Mouse (Mus musculus) CH12.LX (cell line): ENCODE results near the gene Zbtb7a. TPM values are rescaled to one million over a fixed set of nuclear protein-coding genes. Genes with fewer than 3 reads are reported as not detected.

Source experiments
- DNase-seq: peaks from one replicate; pipeline ENCODE4 v3.0.0-alpha.2; 2013; ENCODE audit errors: extremely low read depth
- H3K27ac ChIP-seq: 2 replicates; pipeline ENCODE4 v1.5.1; 2012; ENCODE audit warnings: low read depth, mild to moderate bottlenecking, control low read depth, moderate library complexity; ENCODE audit not compliant: insufficient read depth
- H3K27me3 ChIP-seq: replicated peaks from 2 replicates; pipeline ENCODE3; 2012; ENCODE audit warnings: inconsistent platforms
- H3K36me3 ChIP-seq, 2 experiments: replicated peaks in 1 of 2; 2 replicates each; pipeline versions ENCODE3 to v1.6.1; 2012; ENCODE audit warnings: inconsistent platforms in 1 of 2, low read length in 1 of 2, mild to moderate bottlenecking in 1 of 2, mixed read lengths in 1 of 2, moderate library complexity in 1 of 2; ENCODE audit not compliant: control insufficient read depth in 1 of 2, insufficient read depth in 1 of 2
- H3K4me1 ChIP-seq, 2 experiments: 2 replicates each; pipeline ENCODE4 v1.6.1; 2012; ENCODE audit warnings: inconsistent platforms in 1 of 2, moderate library complexity in 1 of 2; ENCODE audit not compliant: insufficient read depth in 2 of 2, control insufficient read depth in 1 of 2
- H3K4me2 ChIP-seq: 2 replicates; pipeline ENCODE4 v1.6.1; 2012; ENCODE audit warnings: low read depth, mild to moderate bottlenecking, control low read depth; ENCODE audit not compliant: poor library complexity, insufficient read depth, severe bottlenecking
- H3K4me3 ChIP-seq, 3 experiments: fragments of 150-350 bp in 1 of 3; sonication (generic) in 1 of 3; replicated peaks in 1 of 3; 2 replicates each; pipeline versions ENCODE3 to v1.5.1; 2011 to 2012; ENCODE audit warnings: low read depth in 2 of 3, low read length in 2 of 3, mild to moderate bottlenecking in 2 of 3, moderate library complexity in 2 of 3, control low read depth in 1 of 3, improper control_type of control experiment in 1 of 3, inconsistent platforms in 1 of 3, mixed read lengths in 1 of 3; ENCODE audit not compliant: poor library complexity in 1 of 3
- H3K79me2 ChIP-seq: replicated peaks from 2 replicates; pipeline ENCODE4 v1.6.1; 2012; ENCODE audit warnings: mild to moderate bottlenecking, moderate library complexity; ENCODE audit not compliant: control insufficient read depth, poor library complexity, insufficient read depth, severe bottlenecking; ENCODE audit errors: extremely low read depth
- H3K9ac ChIP-seq: 2 replicates; pipeline ENCODE4 v1.6.1; 2012; ENCODE audit warnings: low read depth, mild to moderate bottlenecking, control low read depth, moderate library complexity; ENCODE audit not compliant: insufficient read depth
- H3K9me3 ChIP-seq: replicated peaks from 2 replicates; pipeline ENCODE3; 2012; ENCODE audit warnings: low read length, inconsistent platforms, mixed read lengths
- CHD1 ChIP-seq: IDR thresholded peaks from 2 replicates; pipeline ENCODE4 v1.6.1; 2012; ENCODE audit warnings: low read depth, low read length, improper control_type of control experiment, inconsistent platforms
- CHD2 ChIP-seq: IDR thresholded peaks from 2 replicates; pipeline ENCODE4 v1.6.1; 2011; ENCODE audit warnings: low read length, improper control_type of control experiment
- ELF1 ChIP-seq: IDR thresholded peaks from 2 replicates; pipeline ENCODE4 v1.6.1; 2014; ENCODE audit warnings: low read depth, mild to moderate bottlenecking, inconsistent platforms, low read length, improper control_type of control experiment
- EP300 ChIP-seq: IDR thresholded peaks from 2 replicates; pipeline ENCODE4 v1.6.1; 2011; ENCODE audit warnings: low read length, improper control_type of control experiment
- GABPA ChIP-seq: IDR thresholded peaks from 2 replicates; pipeline ENCODE4 v1.6.1; 2012; ENCODE audit warnings: low read depth, low read length, improper control_type of control experiment, inconsistent platforms; ENCODE audit not compliant: insufficient replicate concordance
- HCFC1 ChIP-seq: IDR thresholded peaks from 2 replicates; pipeline ENCODE4 v1.6.1; 2012; ENCODE audit warnings: low read depth, mild to moderate bottlenecking, inconsistent platforms, low read length, improper control_type of control experiment
- IRF4 ChIP-seq: IDR thresholded peaks from 2 replicates; pipeline ENCODE4 v1.6.1; 2014; ENCODE audit warnings: low read depth, mild to moderate bottlenecking, inconsistent platforms, low read length, improper control_type of control experiment
- JUND ChIP-seq: conservative IDR thresholded peaks from 2 replicates; pipeline ENCODE4 v1.6.1; 2011; ENCODE audit warnings: low read depth, low read length, improper control_type of control experiment
- KAT2A ChIP-seq: IDR thresholded peaks from 2 replicates; pipeline ENCODE4 v1.6.1; 2012; ENCODE audit warnings: low read length, improper control_type of control experiment, inconsistent platforms; ENCODE audit not compliant: insufficient replicate concordance
- MAFK ChIP-seq: IDR thresholded peaks from 2 replicates; pipeline ENCODE4 v1.6.1; 2011; ENCODE audit warnings: low read length, improper control_type of control experiment; ENCODE audit not compliant: insufficient replicate concordance
- MEF2A ChIP-seq: IDR thresholded peaks from 2 replicates; pipeline ENCODE4 v1.6.1; 2014; ENCODE audit warnings: low read depth, mild to moderate bottlenecking, inconsistent platforms, low read length, improper control_type of control experiment, borderline replicate concordance
- MYC ChIP-seq: IDR thresholded peaks from 2 replicates; pipeline ENCODE4 v1.6.1; 2011; ENCODE audit warnings: low read depth, mild to moderate bottlenecking, improper control_type of control experiment, low read length
- NELFE ChIP-seq: IDR thresholded peaks from 2 replicates; pipeline ENCODE4 v1.6.1; 2011; ENCODE audit warnings: low read depth, low read length, improper control_type of control experiment
- PAX5 ChIP-seq: IDR thresholded peaks from 2 replicates; pipeline ENCODE4 v1.6.1; 2012; ENCODE audit warnings: low read length, inconsistent platforms, mixed read lengths
- POLR2A ChIP-seq: IDR thresholded peaks from 2 replicates; pipeline ENCODE4 v1.6.1; 2011; ENCODE audit warnings: low read depth, mild to moderate bottlenecking, improper control_type of control experiment, low read length
- UBTF ChIP-seq: IDR thresholded peaks from 2 replicates; pipeline ENCODE4 v1.6.1; 2012; ENCODE audit warnings: low read depth, mild to moderate bottlenecking, inconsistent platforms, low read length, improper control_type of control experiment, moderate library complexity
- USF1 ChIP-seq: IDR thresholded peaks from 2 replicates; pipeline ENCODE4 v1.6.1; 2014; ENCODE audit warnings: low read depth, mild to moderate bottlenecking, inconsistent platforms, low read length, improper control_type of control experiment
- USF2 ChIP-seq: conservative IDR thresholded peaks from 2 replicates; pipeline ENCODE4 v1.6.1; 2011; ENCODE audit warnings: low read depth, low read length, improper control_type of control experiment
- ZC3H11A ChIP-seq: IDR thresholded peaks from 2 replicates; pipeline ENCODE4 v1.6.1; 2012; ENCODE audit warnings: low read depth, mild to moderate bottlenecking, inconsistent platforms, low read length, improper control_type of control experiment
- ZKSCAN1 ChIP-seq: IDR thresholded peaks from 2 replicates; pipeline ENCODE4 v1.6.1; 2012; ENCODE audit warnings: low read depth, inconsistent platforms, low read length, improper control_type of control experiment, borderline replicate concordance
- ZMIZ1 ChIP-seq: IDR thresholded peaks from 2 replicates; pipeline ENCODE4 v1.6.1; 2012; ENCODE audit warnings: low read depth, mild to moderate bottlenecking, inconsistent platforms, low read length, improper control_type of control experiment
- dilution Hi-C: fragments of 300-500 bp; cut with MboI; formaldehyde crosslinking; loops from 2 replicates; pipeline ENCODE4 v1.14.3; 2020; ENCODE audit warnings: low sequenced_read_pairs; ENCODE audit not compliant: extremely low pct_unique_long_range_greater_than_20kb, extremely low pct_ligation_motif_present
- in situ Hi-C: fragments of 300-500 bp; cut with MboI; formaldehyde crosslinking; loops from 3 replicates; pipeline ENCODE4 v1.14.3; 2019; ENCODE audit warnings: low sequenced_read_pairs, low pct_ligation_motif_present, low pct_unique_long_range_greater_than_20kb, mixed read lengths
- polyA plus RNA-seq: library from polyadenylated mRNA; unstranded; fragments of >175 nt; gene quantifications from 2 replicates; pipeline ENCODE4 v1.2.1, GENCODE M21; 2012; ENCODE audit warnings: low read depth; ENCODE audit not compliant: insufficient read length
- total RNA-seq, 2 experiments: library from RNA; depleted of rRNA; stranded (reverse); fragments of 300-350 nt in 1 of 2; fragments of >200 nt in 1 of 2; gene quantifications; 2 replicates each; pipeline ENCODE4 v1.2.3; 2012 to 2014

Gene Zbtb7a
- total and polyA plus RNA-seq, 3 experiments, result 3.0 to 21.3 (median 18.2) TPM

DNA sequence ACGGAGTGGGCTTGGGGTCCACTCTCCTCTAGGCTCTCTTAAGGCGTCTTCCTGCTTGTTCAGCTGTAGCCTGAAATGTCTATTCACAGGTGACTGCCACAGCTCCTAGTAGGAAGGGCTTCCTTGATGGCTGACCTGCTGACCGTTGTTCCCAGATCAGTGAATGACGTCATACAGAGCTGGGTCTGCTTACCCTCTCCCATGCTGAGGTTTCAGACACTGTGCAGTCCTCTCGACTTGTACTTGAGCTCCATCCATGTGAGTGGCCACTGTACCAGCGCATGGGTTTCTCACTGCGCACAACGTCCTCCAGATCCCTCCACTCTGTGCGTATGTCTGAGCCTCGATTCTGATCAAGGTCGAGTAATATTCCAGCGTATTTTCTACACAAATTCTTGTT is 17.6 kb downstream of the Zbtb7a start:
- Histone ChIP-seq H3K9me3 (no peaks in the 10 kb centered on the region), H3K36me3 (peaks cover 68 to 83% of the 10 kb centered on the region in 2 experiments), H3K4me1 (peaks cover 0 to 56% of the 10 kb centered on the region in 2 experiments; a peak in 2 of 4 replicates), H3K27me3 (no peaks in the 10 kb centered on the region), H3K4me3 (no peak overlapping the region), H3K4me2 (no peak overlapping the region), H3K9ac (no peak overlapping the region), H3K79me2 (peaks cover 13% of the 10 kb centered on the region), H3K27ac (no peak overlapping the region)
- dilution Hi-C loops (no loop called here), in situ Hi-C loops (no loop called here)
- no peak for DNase-seq
- TF ChIP-seq EP300 (no peak), POLR2A (no peak; the same call in 1 of the 2 replicates), MYC (no peak), ELF1 (no peak)

DNA sequence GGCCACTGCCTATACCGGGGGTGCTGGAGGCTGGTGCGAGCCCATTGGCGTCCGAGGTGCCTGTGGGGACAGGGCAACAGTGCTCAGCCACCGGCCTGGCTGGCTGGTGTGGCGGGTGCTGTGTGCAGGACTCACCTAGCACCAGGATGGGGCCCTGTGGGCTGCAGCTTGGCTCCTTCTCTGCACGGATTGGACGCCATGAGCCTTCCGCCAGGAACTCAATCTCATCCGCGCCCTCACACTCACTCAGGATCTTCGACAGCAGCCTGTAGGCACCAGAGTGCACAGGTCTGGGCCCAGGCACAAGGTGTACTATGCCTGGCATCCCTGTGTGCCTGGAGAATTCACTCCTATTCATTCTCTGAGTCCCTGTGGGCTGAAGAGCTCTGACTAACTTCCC is 19.3 kb downstream of the Zbtb7a start:
- Histone ChIP-seq H3K4me2 (no peak overlapping the region), H3K79me2 (peaks cover 2% of the 10 kb centered on the region; the same call in 1 of the 2 replicates), H3K36me3 (peaks cover 70 to 83% of the 10 kb centered on the region in 2 experiments), H3K4me3 (no peak overlapping the region), H3K9me3 (no peaks in the 10 kb centered on the region), H3K9ac (no peak overlapping the region), H3K4me1 (peaks cover 0 to 39% of the 10 kb centered on the region in 2 experiments; a peak in 2 of 4 replicates), H3K27ac (no peak overlapping the region), H3K27me3 (no peaks in the 10 kb centered on the region)
- TF ChIP-seq USF2, result no peak
- TF ChIP-seq MAFK, result no peak
- no peak for TF ChIP-seq MEF2A
- no peak for TF ChIP-seq HCFC1
- TF ChIP-seq ZMIZ1, result no peak
- no peak for TF ChIP-seq MYC
- TF ChIP-seq NELFE, result no peak
- TF ChIP-seq UBTF, result no peak
- no peak for TF ChIP-seq JUND
- TF ChIP-seq ZC3H11A, result no peak
- TF ChIP-seq EP300, result no peak
- TF ChIP-seq ZKSCAN1, result no peak
- no peak for TF ChIP-seq PAX5
- no peak for TF ChIP-seq GABPA
- TF ChIP-seq KAT2A, result no peak
- no peak for TF ChIP-seq CHD2
- TF ChIP-seq IRF4, result no peak
- no peak for TF ChIP-seq CHD1
- TF ChIP-seq USF1, result no peak
- in situ Hi-C loops (no loop called here), dilution Hi-C loops (no loop called here)
- no peak for DNase-seq
